Mouse (Mus musculus) liver, embryonic 16.5 days (tissue): ENCODE data around the gene Fbxo11. TPM values are rescaled to one million over a fixed set of nuclear protein-coding genes. Genes with fewer than 3 reads are reported as not detected.
A peak's percentile ranks its signal among the peaks of the same experiment; 100 is the strongest.

Experiments used
- ATAC-seq: fragments of 200-750 bp; cut with Nextera tagmentation; 2 replicates; pipeline ENCODE4 v1.8.0; 2017; ENCODE audit warnings: low read depth, mild to moderate bottlenecking, moderate number of reproducible peaks, moderate library complexity
- H3K27ac ChIP-seq: fragments of 300-500 bp; sonication (generic); 2 replicates; pipeline ENCODE4 v1.5.1; 2014; ENCODE audit warnings: mild to moderate bottlenecking, low read length
- H3K27me3 ChIP-seq: fragments of 300-500 bp; sonication (generic); 2 replicates; pipeline ENCODE4 v1.6.1; 2014; ENCODE audit warnings: low read depth, low read length, mixed read lengths; ENCODE audit not compliant: control insufficient read depth, insufficient read depth
- H3K36me3 ChIP-seq: fragments of 300-500 bp; sonication (generic); 2 replicates; pipeline ENCODE4 v1.6.1; 2014; ENCODE audit warnings: mild to moderate bottlenecking; ENCODE audit not compliant: control insufficient read depth, insufficient read depth
- H3K4me1 ChIP-seq: fragments of 300-500 bp; sonication (generic); 2 replicates; pipeline ENCODE4 v1.6.1; 2014; ENCODE audit warnings: low read depth, low read length, mixed read lengths; ENCODE audit not compliant: control insufficient read depth
- H3K4me2 ChIP-seq: fragments of 300-500 bp; sonication (generic); 2 replicates; pipeline ENCODE4 v1.6.1; 2014; ENCODE audit warnings: low read depth, low read length, mixed read lengths
- H3K4me3 ChIP-seq: fragments of 300-500 bp; sonication (generic); 2 replicates; pipeline ENCODE4 v1.5.1; 2014; ENCODE audit warnings: low read depth, mild to moderate bottlenecking, low read length
- H3K9ac ChIP-seq: fragments of 300-500 bp; sonication (generic); 2 replicates; pipeline ENCODE4 v1.6.1; 2014; ENCODE audit warnings: low read depth, low read length
- H3K9me3 ChIP-seq: fragments of 300-500 bp; sonication (generic); replicated peaks from 2 replicates; pipeline ENCODE4 v1.6.1; 2016; ENCODE audit warnings: low read length; ENCODE audit not compliant: control insufficient read depth
- WGBS: fragments of 180-500 bp; shearing (Covaris S2); extraction: QIAGEN DNeasy Blood & Tissue Kit; methylation state at CpG from one replicate; pipeline ENCODE4 v1.1.7; 2014; ENCODE audit not compliant: insufficient replicate concordance; 5-methylcytosine and 5-hydroxymethylcytosine counted together
- polyA plus RNA-seq: library from polyadenylated mRNA; unstranded; fragments of >200 nt; fragmentation: Nextera tagmentation; extraction: Ambion mirVana; gene quantifications from 2 replicates; pipeline ENCODE4 v1.2.1, GENCODE M21; 2015

Gene Fbxo11
- polyA plus RNA-seq, 1 experiment from 2014 or later, result 2.6 TPM

GRCm38 (mm10) chr17:88072047-88072446 is 7.0 kb upstream of the Fbxo11 start:
- no peak overlapping the region for H3K27ac ChIP-seq
- no peak; the same call in 1 of the 2 replicates for ATAC-seq
- 29% methylated on average over 7 of the region's 7 CpGs for WGBS

GRCm38 (mm10) chr17:88068024-88068719 is 3.1 kb upstream of the Fbxo11 start:
- WGBS, result 87% methylated on average over 7 of the region's 7 CpGs
- Histone ChIP-seq H3K9me3 (no peaks in the 10 kb centered on the region), H3K4me1 (peaks cover 11% of the 10 kb centered on the region), H3K4me3 (no peak overlapping the region), H3K36me3 (no peaks in the 10 kb centered on the region), H3K4me2 (no peak overlapping the region), H3K27me3 (no peaks in the 10 kb centered on the region), H3K9ac (no peak overlapping the region), H3K27ac (no peak overlapping the region)
- ATAC-seq, result no peak

More at GRCm38 (mm10) chr17:88072047-88072446, 7.0 kb upstream of the Fbxo11 start:
- H3K4me1 ChIP-seq, result no peaks in the 10 kb centered on the region; the same call in 1 of the 2 replicates
- H3K27me3 ChIP-seq, result no peaks in the 10 kb centered on the region
- no peaks in the 10 kb centered on the region for H3K36me3 ChIP-seq
- H3K9ac ChIP-seq, result no peak overlapping the region
- no peak overlapping the region for H3K4me2 ChIP-seq
- H3K9me3 ChIP-seq, result no peaks in the 10 kb centered on the region
- no peak overlapping the region for H3K4me3 ChIP-seq

DNA sequence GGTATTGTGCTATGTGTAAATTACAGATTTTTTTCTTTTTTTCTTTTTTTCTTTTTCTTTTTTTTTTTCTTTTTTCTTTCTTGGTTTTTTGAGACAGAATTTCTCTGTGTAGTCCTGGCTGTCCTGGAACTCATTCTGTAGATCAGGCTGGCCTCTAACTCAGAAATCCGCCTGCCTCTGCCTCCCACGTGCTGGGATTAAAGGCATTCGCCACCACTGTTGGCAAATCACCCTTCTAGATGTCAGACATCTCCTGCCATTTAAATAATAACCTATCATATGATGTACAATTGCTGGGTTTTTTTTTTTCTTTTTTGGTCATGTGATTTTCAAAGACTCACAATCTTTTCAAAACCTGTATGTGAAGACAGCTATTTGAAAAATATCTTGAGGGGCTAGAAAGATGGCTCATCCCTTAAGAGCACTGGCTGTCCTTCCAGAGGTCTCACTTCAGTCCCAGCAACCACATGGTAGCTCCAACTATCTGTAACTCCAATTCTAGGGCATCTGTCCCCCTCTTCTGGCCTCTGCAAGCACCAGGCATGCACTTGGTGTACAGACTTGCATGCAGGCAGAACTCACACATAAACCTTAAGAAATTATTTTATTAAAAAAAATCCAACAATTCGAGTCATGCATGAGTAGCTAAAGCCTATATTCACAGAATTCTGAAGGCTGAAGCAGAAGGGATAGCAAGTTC is 2.3 kb upstream of the Fbxo11 start:
- H3K27me3 ChIP-seq, result no peaks in the 10 kb centered on the region
- no peak overlapping the region for H3K9ac ChIP-seq
- 65% methylated on average over 4 of the region's 4 CpGs for WGBS
- H3K4me2 ChIP-seq, result peak overlapping the region; percentile 90
- H3K9me3 ChIP-seq, result no peaks in the 10 kb centered on the region
- H3K4me1 ChIP-seq, result peaks cover 15% of the 10 kb centered on the region
- H3K27ac ChIP-seq, result no peak overlapping the region
- no peak for ATAC-seq
- no peaks in the 10 kb centered on the region for H3K36me3 ChIP-seq
- H3K4me3 ChIP-seq, result no peak overlapping the region; the same call in 1 of the 2 replicates

DNA sequence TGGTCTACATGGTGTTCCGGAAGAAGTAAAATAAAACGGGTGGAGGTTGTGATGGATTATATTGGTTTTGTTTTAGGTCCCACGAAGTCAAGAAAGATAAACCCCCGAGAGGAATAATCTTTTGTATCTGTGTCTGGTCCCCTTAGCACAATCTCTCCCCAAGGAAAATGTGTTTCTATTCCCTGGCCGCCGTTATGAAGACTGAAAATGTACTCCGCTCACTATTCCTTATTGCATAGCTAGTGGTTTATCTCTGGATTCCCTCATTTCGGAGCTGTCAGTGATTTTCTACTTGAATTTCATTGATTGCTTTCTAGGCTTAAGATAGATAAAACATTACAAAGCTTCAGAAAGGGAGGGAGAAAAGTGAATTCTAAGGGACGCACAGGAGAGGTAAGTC is 1.7 kb upstream of the Fbxo11 start:
- Histone ChIP-seq H3K36me3 (no peaks in the 10 kb centered on the region), H3K27me3 (no peaks in the 10 kb centered on the region), H3K9me3 (no peaks in the 10 kb centered on the region), H3K4me1 (peaks cover 15% of the 10 kb centered on the region), H3K27ac (peak overlapping the region; percentile 98), H3K9ac (peak overlapping the region; percentile 62), H3K4me2 (peak overlapping the region; percentile 90), H3K4me3 (peak overlapping the region; percentile 97)
- ATAC-seq, result no peak
- 12% methylated on average over 9 of the region's 9 CpGs for WGBS

DNA sequence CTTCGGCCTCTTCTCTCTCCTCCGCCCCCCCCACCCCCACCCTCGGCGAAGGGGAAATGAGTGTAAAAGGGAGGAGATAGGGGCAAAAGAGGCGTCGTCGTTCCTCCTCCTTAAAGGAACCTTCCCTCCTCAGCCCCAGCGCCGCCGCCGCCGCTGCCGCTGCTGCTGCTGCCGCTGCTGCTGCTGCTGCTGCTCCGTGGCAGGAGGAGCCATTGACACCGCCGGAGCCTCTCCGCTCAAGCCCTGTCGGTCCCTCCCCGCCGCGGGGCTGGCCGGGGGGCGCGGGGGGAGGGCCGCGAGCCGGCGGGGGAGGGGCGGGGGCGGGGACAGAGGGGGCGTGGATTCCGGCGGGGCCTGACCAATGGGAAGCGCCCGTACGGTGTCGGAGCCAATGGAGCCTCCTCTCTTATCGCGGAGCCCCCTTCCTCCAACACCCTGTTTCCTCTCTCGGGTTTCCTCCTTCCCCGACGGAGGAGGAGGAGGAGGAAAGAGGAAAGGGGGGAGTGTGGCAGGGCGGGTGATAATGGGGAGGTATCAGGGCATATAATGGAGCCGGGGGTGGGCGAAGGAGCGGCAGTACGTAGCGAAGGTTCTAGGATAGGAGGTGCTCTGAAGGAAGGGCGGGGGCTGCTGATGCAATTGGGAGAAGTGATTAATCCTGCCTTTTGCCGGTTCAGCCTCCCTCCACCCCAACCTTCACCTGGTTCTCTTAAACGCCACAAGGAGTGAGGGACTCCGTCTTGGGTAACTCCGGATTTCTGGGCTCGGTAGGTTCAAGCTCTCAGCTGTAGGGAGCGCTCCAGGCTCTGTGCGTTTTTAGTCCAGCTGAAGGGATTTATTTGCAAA is 933 bp upstream of the Fbxo11 start:
- WGBS, result under 1% methylated on average over 36 of the region's 57 CpGs
- Histone ChIP-seq H3K4me3 (peak overlapping the region; percentile 97), H3K4me1 (peaks cover 15% of the 10 kb centered on the region), H3K9me3 (no peaks in the 10 kb centered on the region), H3K4me2 (peak overlapping the region; percentile 90), H3K27ac (peak overlapping the region; percentile 98), H3K36me3 (no peaks in the 10 kb centered on the region), H3K27me3 (no peaks in the 10 kb centered on the region), H3K9ac (peak overlapping the region; percentile 98)
- ATAC-seq, result peak; percentile 93

DNA sequence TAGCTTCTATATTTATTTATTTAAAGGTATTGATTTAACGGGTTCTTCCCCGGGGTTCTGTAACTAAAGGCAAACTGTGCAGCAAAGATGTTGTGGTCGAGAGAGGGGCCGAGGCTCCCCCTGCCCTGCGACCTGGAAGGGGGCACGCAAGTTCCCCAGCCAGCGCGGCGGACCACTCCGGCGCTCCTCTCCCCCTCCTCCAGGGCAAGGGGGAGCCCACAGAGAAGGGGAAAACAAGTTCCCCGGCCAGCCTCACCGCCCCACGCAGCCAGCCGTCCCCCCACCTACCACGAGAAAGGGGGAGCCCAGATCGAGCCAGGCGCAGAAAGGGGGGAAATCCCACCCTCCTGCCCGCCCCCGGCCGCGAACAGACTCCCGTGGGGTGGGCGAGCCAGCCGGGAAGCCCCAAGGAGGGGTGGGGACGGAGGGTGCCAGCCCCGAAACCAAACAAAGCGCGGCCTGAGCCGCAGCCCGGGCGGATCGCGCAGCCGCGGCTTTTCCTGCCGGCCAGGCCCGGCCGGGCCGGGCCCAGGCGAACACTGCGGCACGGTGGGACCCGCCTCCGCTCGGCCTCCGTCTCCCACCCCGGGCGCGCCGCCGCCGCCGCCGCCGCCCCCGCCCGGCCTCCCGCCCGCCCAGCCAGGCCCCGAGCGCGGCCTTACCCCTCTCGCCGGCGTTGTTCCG is 602 bp downstream of the Fbxo11 start:
- ATAC-seq, result peak; percentile 55
- Histone ChIP-seq H3K9ac (peak overlapping the region; percentile 98), H3K4me1 (peaks cover 17% of the 10 kb centered on the region), H3K27me3 (no peaks in the 10 kb centered on the region), H3K4me3 (peak overlapping the region; percentile 97), H3K9me3 (no peaks in the 10 kb centered on the region), H3K27ac (peak overlapping the region; percentile 98), H3K36me3 (no peaks in the 10 kb centered on the region), H3K4me2 (peak overlapping the region; percentile 90)
- under 1% methylated on average over 40 of the region's 67 CpGs for WGBS

GRCm38 (mm10) chr17:88063980-88064346 is 1.1 kb downstream of the Fbxo11 start:
- H3K4me1 ChIP-seq, result peaks cover 17% of the 10 kb centered on the region
- H3K27ac ChIP-seq, result peak overlapping the region; percentile 98
- H3K27me3 ChIP-seq, result no peaks in the 10 kb centered on the region
- peak overlapping the region; percentile 97 for H3K4me3 ChIP-seq
- no peaks in the 10 kb centered on the region for H3K9me3 ChIP-seq
- WGBS, result under 1% methylated on average over 23 of the region's 23 CpGs
- ATAC-seq, result no peak
- peak overlapping the region; percentile 90 for H3K4me2 ChIP-seq
- H3K36me3 ChIP-seq, result no peaks in the 10 kb centered on the region
- peak overlapping the region; percentile 98 for H3K9ac ChIP-seq

- Histone ChIP-seq H3K27me3 (no peaks in the 10 kb centered on the region), H3K4me2 (peak overlapping the region; percentile 90), H3K27ac (no peak overlapping the region), H3K36me3 (no peaks in the 10 kb centered on the region), H3K9me3 (no peaks in the 10 kb centered on the region), H3K4me3 (peak overlapping the region; percentile 29), H3K4me1 (peaks cover 22% of the 10 kb centered on the region), H3K9ac (peak overlapping the region; percentile 98; the same call in 1 of the 2 replicates)
- 42% methylated on average over 8 of the region's 8 CpGs for WGBS
- no peak for ATAC-seq
Observed at GRCm38 (mm10) chr17:88062860-88063580, 2.1 kb downstream of the Fbxo11 start.
